Mouse (Mus musculus) MN1 (cell line): ENCODE measurements around the gene Dnajb3.
"Not testable (repeated sequence)": the region's sequence is repeated elsewhere in the genome, so short reads cannot be mapped to it uniquely, and the experiment has no call there.

ENCODE experiments used
- DNase-seq: peaks from one replicate; pipeline ENCODE4 v3.0.0-alpha.2; 2016; ENCODE audit warnings: low spot score

Dnajb3 gene

GRCm38 (mm10) chr1:88231803-88232499 is 26.4 kb upstream of the Dnajb3 start:
- no peak for DNase-seq

- DNase-seq, result no peak
Observed at GRCm38 (mm10) chr1:88230981-88231802, 25.6 kb upstream of the Dnajb3 start.

GRCm38 (mm10) chr1:88230421-88230820 is 24.8 kb upstream of the Dnajb3 start:
- no peak for DNase-seq

- no peak for DNase-seq
Observed at GRCm38 (mm10) chr1:88229986-88230385, 24.4 kb upstream of the Dnajb3 start.

GRCm38 (mm10) chr1:88229566-88229965 is 24.0 kb upstream of the Dnajb3 start:
- DNase-seq, result no peak

- DNase-seq, result no peak
Observed at GRCm38 (mm10) chr1:88228121-88228520, 22.5 kb upstream of the Dnajb3 start.

GRCm38 (mm10) chr1:88227482-88227881 is 21.9 kb upstream of the Dnajb3 start:
- DNase-seq, result no peak

GRCm38 (mm10) chr1:88226670-88227379 is 21.2 kb upstream of the Dnajb3 start, which contains the start of gene Mroh2a:
TSS of gene Mroh2a (plus strand) at chr1:88226986.
- DNase-seq, result no peak

GRCm38 (mm10) chr1:88225741-88226140 is 20.2 kb upstream of the Dnajb3 start:
- DNase-seq, result no peak

- DNase-seq, result not testable (repeated sequence)
Observed at GRCm38 (mm10) chr1:88225301-88225700, 19.7 kb upstream of the Dnajb3 start.

GRCm38 (mm10) chr1:88224029-88224776 is 18.6 kb upstream of the Dnajb3 start:
- no peak for DNase-seq

GRCm38 (mm10) chr1:88223591-88223990 is 18.0 kb upstream of the Dnajb3 start:
- DNase-seq, result no peak

GRCm38 (mm10) chr1:88223011-88223515 is 17.5 kb upstream of the Dnajb3 start:
- DNase-seq, result not testable (repeated sequence)

GRCm38 (mm10) chr1:88222216-88222615 is 16.6 kb upstream of the Dnajb3 start:
- no peak for DNase-seq

- peak; percentile 32 for DNase-seq
Observed at GRCm38 (mm10) chr1:88220336-88220735, 14.8 kb upstream of the Dnajb3 start.

GRCm38 (mm10) chr1:88219054-88219453 is 13.5 kb upstream of the Dnajb3 start:
- DNase-seq, result peak; percentile 11

GRCm38 (mm10) chr1:88218591-88218990 is 13.0 kb upstream of the Dnajb3 start:
- peak; percentile 12 for DNase-seq

- peak; percentile 18 for DNase-seq
Observed at GRCm38 (mm10) chr1:88218051-88218450, 12.5 kb upstream of the Dnajb3 start.

GRCm38 (mm10) chr1:88217576-88217975 is 12.0 kb upstream of the Dnajb3 start:
- peak; percentile 12 for DNase-seq

- DNase-seq, result peak; percentile 14
Observed at GRCm38 (mm10) chr1:88217144-88217543, 11.6 kb upstream of the Dnajb3 start.

GRCm38 (mm10) chr1:88216551-88216950 is 11.0 kb upstream of the Dnajb3 start:
- peak; percentile 21 for DNase-seq
